Mouse (Mus musculus): ENCODE measurements around the gene Inhbb. TPM values are rescaled to one million over a fixed set of nuclear protein-coding genes. Genes with fewer than 3 reads are reported as not detected.

Inhbb gene
- polyA plus RNA-seq, 1 experiment from 2014 or later: 0.56 TPM

DNA sequence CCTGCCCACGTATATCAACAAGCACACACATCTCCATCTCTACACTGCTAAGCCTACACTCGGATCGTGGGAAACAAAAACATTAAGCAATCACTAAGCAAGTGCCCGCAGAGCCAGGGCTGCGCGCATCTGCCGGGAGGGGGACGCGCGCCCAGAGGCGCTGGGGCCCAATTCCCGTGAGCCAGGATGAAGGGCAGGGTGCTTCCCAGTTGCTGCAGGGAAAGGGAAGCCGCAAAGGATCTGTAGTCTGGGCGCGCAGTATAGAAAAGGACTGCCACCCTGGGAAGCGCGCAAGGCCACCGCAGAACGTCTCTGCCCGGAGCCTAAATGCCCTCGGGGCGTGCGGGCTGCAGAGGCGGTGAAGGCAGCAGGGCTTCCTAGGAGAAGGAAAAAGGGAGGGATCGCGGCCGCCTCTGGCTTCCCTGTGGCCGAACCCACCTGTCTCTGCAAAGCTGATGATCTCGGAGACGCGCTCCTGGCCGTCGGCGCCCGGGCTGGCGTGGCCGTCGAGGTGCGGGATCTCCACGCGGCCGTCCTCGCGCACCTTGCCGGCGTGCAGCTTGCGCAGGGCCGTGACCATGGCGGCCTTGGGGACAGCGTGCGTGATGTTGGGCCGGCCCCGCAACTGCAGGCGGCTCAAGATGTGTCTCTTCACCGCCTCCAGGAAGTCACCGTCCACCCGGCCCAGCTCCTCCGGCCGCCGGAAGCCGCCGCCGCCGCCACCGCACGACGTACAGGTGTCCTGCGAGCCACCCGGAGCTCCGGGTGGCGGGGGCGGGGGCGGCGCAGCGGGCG, 1.7 kb downstream of the Inhbb start:
- DNase-seq (ENCODE audit: low spot score): no peak

DNA sequence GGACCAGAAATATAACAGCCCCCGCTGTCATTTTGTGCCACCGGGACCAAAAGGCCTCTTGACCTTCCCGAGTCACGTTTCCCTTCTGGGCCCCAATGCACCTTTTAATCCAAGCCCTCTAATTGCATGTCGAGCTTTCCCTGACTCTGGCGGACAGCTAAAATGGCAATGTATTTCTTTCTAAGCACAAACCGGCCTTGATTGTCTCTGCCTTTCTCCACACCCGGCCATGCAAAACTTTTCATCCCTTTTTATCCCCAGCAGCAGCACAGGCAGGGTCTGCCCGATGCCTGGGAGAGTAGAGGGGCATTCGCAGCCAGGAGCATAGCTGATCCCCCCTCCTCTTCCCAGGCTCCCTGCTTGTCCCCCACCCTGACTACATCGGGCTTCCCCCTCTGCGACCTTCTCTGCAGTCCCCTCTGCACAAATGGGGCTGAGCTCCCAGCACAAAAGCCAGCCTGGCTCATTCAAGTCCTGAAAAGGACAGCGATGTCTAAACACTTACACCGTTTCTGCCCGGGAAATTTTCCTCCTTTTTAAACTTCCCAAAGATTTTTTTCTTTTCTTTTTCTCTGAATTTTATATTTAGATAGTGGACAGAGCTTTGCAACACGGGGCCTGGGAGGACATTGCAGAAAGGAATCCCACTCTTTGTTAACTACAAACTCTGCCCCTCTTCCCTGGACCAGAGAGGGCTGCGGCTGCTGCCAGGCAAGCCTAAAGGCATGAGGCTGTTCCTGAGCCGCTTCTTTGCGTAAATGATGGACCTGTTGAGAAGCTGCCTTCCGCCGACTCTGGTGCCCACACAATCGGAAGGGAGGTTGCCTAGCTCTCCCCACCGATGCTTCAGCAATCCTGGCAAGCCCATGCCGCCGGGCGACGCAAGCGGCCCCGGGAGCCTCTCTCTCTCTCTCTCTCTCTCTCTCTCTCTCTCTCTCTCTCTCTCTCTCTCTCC, 2.6 kb downstream of the Inhbb start:
- DNase-seq (ENCODE audit: low spot score): no peak

DNA sequence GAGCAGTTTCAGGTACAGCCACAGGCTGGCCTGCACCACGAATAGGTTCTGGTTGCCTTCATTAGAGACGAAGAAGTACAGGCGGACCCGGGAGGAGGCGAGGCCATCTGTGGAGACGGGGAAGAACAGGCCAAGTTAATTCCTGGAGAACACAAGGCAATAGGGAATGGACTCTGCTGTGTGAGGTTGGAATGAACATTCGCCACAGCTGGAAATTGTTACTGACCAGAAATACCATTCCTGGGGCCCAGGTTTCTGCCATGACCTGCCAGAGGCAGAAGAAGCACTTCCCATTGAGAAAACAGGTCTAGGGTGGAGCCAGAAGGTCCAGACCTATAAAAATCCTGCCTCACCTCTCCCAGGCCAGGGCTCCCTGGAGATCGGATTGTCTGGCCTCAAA, 4.1 kb downstream of the Inhbb start:
- no peak for DNase-seq (ENCODE audit: low spot score)

- no peak for DNase-seq (ENCODE audit: low spot score)
Measured at GRCm38 (mm10) chr1:119417542-119417941, 4.5 kb downstream of the Inhbb start.

DNA sequence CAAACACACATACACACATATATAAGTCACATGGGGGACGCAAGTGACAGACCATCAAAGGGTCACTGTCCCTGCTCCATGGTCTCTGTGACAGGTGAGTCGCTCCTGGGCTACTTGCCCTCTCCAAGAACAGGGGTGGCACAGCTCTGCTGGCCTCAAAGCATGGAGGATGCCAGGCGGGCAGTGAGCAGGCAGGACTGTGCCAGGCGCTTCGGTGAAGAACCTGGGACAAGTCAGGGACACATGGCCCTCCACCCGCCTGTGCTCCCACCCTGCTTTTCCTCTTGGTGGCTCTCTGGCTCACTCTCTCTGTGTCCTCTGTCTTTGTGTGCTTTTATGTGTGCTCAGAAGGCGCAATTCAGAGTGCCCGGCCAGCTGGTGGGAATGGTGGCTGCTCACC, 5.4 kb downstream of the Inhbb start:
- DNase-seq (ENCODE audit: low spot score): no peak

DNA sequence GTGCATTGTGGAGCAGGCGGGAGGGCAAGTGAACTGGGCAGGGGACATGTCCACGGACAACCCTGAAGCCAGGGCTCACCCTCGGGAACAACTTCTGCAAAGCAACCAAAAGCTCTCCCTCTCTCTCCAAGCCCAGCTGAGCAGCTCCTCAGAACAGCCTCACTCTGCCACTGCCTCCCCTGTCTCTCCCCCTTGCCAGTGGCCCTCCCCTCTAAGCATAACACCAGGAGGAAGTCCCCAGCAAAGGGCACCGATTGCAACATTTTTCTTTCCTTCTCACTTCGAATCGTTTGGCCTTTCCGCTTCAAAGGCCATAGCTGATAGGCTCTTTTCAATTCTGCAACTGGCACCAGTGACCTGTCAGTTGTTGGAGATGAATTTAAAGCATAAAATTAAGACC, 5.9 kb downstream of the Inhbb start:
- DNase-seq (ENCODE audit: low spot score): no peak

GRCm38 (mm10) chr1:119415151-119415550, 6.9 kb downstream of the Inhbb start:
- DNase-seq (ENCODE audit: low spot score): no peak

GRCm38 (mm10) chr1:119410661-119411060, 11.4 kb downstream of the Inhbb start:
- no peak for DNase-seq (ENCODE audit: low spot score)

DNA sequence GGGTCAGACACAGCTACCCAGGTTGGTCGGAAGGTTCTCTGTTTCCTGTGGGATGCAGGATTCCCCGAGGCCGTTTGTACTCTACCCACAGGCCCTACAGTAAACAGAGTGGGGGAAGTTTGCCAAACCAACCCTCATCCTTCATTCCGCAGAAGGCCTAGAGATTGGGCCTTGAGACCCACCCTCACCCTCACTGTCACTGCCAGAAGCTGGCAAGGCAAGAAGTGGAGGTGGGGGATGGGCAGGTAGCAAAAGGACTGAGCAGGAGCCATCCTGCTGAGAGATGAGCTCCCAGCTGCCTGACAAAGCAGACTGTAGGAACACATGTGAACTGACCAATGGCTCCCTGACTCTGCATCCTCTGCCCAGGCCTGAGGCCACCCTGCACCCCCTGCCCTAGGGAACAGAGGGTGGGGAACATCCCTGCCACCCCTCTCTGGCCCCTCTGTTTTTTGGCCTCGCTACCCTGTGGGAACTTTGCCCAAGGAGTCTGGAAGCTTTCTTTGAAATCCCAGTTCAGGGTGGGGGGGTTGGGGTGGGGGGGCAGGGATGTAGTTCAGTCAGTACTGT, 12.4 kb downstream of the Inhbb start:
- DNase-seq (ENCODE audit: low spot score): no peak

DNA sequence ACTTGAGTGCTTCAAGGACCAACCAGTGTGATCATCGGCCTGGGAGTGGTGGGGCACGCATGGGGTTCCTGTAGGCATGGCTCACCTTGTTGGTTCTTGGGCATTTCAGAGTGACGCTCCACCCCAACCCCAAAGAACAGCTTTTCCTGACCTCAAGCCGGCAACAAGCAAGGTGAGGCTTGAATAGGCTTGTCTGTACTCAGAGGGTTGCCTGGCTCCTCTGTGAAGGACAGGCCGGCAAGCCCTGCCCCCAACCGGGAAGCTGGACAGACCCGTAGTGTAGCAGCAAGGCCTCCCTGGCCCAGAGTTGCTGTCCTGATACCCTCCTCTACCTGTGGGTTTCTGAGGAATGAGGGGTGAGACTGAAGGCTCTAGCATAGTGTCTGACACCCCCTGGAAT, 12.9 kb downstream of the Inhbb start:
- no peak for DNase-seq (ENCODE audit: low spot score)

DNA sequence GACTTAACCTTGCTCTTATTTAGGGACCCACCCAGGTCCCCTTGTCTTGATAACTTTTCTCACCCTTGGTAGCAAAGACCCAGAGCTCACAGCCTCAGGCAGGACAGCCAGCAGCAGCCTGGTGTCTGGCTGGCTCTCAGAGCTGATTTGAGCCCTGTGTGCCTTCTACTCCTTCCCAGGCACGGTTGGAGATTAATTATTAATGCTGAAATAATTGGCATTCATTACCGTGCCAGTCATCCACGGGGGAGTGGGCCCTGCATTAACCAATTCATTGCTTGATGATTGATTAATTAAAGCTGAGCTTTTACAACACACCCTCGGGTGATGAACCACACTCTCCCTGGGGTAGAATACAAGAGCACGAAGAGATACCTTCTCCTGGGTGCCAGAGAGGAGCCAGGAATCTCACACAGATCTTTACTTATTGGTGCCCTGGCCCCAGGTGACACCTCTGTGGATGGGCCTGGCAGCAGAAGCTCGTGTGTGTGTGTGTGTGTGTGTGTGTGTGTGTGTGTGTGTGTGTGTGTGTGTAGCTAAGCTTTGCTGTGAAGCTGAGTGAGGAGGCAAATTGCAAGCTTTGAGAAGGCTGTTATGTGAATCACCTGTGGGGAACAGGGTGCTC, 14.2 kb downstream of the Inhbb start:
- no peak for DNase-seq (ENCODE audit: low spot score)

GRCm38 (mm10) chr1:119404798-119405197, 17.2 kb downstream of the Inhbb start:
- no peak for DNase-seq (ENCODE audit: low spot score)

GRCm38 (mm10) chr1:119404341-119404740, 17.7 kb downstream of the Inhbb start:
- no peak for DNase-seq (ENCODE audit: low spot score)

- DNase-seq (ENCODE audit: low spot score): no peak
Measured at GRCm38 (mm10) chr1:119401249-119401648, 20.8 kb downstream of the Inhbb start.

- no peak for DNase-seq (ENCODE audit: low spot score)
Measured at GRCm38 (mm10) chr1:119398640-119399039, 23.4 kb downstream of the Inhbb start.

DNA sequence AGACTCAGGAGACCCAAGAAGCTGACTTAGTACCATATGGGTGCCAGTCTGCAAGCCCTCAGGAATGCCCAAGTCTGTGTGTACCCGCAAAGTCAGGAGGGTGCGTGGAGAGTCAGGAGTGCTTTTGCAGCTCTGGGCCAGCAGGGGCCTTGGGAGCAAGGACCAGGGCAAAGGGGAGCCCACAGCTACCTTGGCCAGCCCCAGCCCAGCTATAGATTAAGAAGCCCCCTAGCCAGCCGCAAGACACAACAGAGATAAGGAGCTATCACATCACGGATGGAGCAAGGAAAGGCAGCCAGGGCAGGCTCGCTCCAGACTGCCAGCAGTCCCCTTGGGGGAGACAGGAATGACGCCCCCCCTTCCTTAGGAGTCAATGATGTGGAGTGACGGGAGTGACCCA, 24.2 kb downstream of the Inhbb start:
- DNase-seq (ENCODE audit: low spot score): no peak

GRCm38 (mm10) chr1:119391311-119391710, 30.7 kb downstream of the Inhbb start:
- DNase-seq (ENCODE audit: low spot score): no peak

DNA sequence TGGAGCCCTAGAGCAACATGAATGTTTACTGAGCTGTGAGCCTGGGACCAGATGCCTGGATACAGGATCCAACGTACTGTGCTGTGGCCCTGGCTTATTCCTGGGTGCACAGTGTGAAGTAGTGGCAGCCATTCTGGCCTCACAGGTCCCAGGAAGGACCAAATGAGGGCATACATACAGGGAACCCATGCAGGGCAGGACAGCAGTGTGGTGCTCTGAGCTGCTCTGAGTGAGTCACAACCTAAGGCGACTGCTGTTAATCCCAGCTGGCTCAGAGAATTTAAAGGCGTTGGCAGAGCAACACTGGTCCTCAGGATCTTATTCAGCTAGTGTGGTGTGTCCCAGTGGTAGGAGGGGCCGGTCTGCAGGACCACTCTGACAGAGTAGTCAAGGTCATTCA, 31.4 kb downstream of the Inhbb start:
- no peak for DNase-seq (ENCODE audit: low spot score)

DNA sequence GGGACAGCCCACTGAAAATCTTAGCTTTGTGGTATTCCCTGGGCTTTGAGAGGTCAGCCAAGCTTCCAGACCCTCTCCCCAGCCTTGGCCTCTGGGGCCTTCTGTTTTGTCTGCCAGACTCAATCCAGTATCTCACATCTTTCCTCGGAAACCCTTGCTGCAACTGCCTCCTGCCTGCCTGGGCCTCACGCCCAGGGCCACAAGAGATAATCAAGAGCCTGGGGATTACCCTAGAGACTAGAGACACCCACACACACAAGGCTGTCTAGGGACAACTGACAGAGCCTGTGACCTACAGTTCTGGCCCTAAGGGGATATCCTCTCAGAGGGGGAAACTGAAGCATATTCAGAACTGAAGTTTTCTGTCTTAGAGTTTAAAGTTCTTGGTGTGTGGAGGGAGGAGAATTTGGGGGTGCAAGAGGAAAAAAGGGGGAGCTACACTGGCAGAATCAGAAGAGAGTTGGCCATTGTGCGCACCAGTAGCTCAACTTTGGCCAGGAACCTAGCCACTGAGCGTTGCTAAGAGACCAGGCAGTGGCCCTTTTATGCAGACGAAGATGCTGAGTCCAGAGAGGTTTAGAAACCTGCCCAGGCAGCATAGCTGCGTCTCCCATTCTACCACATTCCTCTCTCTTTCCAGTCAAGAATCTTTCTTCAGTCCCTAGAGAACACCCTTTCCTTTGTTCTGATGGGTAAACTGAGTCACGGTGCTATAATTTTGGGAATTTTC, 32.1 kb downstream of the Inhbb start:
- no peak for DNase-seq (ENCODE audit: low spot score)

DNA sequence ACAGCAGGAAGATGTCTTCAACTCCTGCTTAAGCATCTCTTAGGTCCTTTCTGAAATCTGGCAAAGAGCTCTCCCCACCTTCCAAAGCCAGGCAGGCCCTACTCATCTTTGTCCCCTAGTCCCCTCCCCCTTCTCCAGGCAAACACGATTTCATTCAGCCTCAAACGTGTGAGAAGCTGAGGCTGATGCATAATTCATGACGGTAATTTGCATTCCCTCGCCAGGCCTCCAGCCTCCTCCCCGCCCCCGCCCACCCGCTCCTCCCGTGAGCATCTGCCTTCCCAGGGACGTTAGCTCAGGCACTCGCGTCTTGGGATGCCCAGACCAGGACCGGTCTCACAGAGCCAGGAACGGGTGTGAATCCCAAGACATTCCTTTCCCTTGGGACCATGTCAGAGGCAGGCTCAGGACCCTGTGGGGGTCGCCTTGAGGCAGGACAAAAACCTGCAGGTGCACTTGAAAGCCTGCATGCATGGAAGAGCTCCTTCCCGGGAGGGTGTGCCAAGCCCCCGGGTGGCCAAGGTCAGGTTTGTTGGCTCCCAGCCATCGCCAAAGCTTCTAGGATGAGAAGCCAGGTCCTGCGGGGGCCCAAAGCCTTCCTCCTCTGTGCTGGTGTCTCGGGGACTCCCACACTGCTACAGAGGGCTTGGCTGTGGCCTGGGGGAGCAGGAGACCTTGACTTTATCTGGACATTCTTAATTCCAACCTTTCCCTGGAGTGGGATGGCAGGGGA, 33.2 kb downstream of the Inhbb start:
- DNase-seq (ENCODE audit: low spot score): no peak

Data from thymus, postnatal 0 days (tissue).